Mouse (Mus musculus) hindbrain, postnatal 0 days (tissue): ENCODE data around the gene Garem2. TPM values are rescaled to one million over a fixed set of nuclear protein-coding genes. Genes with fewer than 3 reads are reported as not detected.

Experiments
- ATAC-seq: fragments of 200-750 bp; cut with Nextera tagmentation; 2 replicates; pipeline ENCODE4 v1.8.0; 2017; ENCODE audit warnings: mild to moderate bottlenecking, moderate TSS enrichment, moderate library complexity
- DNase-seq: peaks from one replicate; pipeline ENCODE4 v3.0.0-alpha.2; 2015; ENCODE audit warnings: low spot score
- H3K27ac ChIP-seq: fragments of 300-500 bp; sonication (generic); 2 replicates; pipeline ENCODE4 v1.5.1; 2014; ENCODE audit warnings: mild to moderate bottlenecking
- H3K27me3 ChIP-seq: fragments of 300-500 bp; sonication (generic); 2 replicates; pipeline ENCODE4 v1.6.1; 2014; ENCODE audit warnings: low read length, mixed read lengths; ENCODE audit not compliant: insufficient read depth
- H3K36me3 ChIP-seq: fragments of 300-500 bp; sonication (generic); 2 replicates; pipeline ENCODE4 v1.6.1; 2014; ENCODE audit warnings: low read length, mixed read lengths; ENCODE audit not compliant: insufficient read depth
- H3K4me1 ChIP-seq: fragments of 300-500 bp; sonication (generic); 2 replicates; pipeline ENCODE4 v1.6.1; 2014; ENCODE audit warnings: antibody characterized with exemption, low read length, mixed read lengths; ENCODE audit not compliant: insufficient read depth
- H3K4me2 ChIP-seq: fragments of 300-500 bp; sonication (generic); 2 replicates; pipeline ENCODE4 v1.6.1; 2014; ENCODE audit warnings: low read depth, mild to moderate bottlenecking, low read length, moderate library complexity, mixed read lengths
- H3K4me3 ChIP-seq: fragments of 300-500 bp; sonication (generic); 2 replicates; pipeline ENCODE4 v1.5.1; 2014; ENCODE audit warnings: low read length
- H3K9ac ChIP-seq: fragments of 300-500 bp; sonication (generic); replicated peaks from 2 replicates; pipeline ENCODE4 v1.6.1; 2014; ENCODE audit warnings: mild to moderate bottlenecking, low read length, moderate library complexity, mixed read lengths
- H3K9me3 ChIP-seq: fragments of 300-500 bp; sonication (generic); 2 replicates; pipeline ENCODE4 v1.6.1; 2016; ENCODE audit warnings: low read length, mixed read lengths
- CTCF ChIP-seq: IDR thresholded peaks from 2 replicates; pipeline ENCODE4 v1.5.1; 2016; ENCODE audit warnings: antibody characterized with exemption, control low read depth, low read depth
- WGBS: fragments of 180-500 bp; shearing (Covaris S2); extraction: QIAGEN DNeasy Blood & Tissue Kit; methylation state at CpG from one replicate; pipeline ENCODE4 v1.1.7; 2014; 5-methylcytosine and 5-hydroxymethylcytosine counted together
- polyA plus RNA-seq: library from polyadenylated mRNA; unstranded; fragments of >200 nt; fragmentation: Nextera tagmentation; extraction: Ambion mirVana; gene quantifications from 2 replicates; pipeline ENCODE4 v1.2.1, GENCODE M21; 2015
- total RNA-seq: library from RNA; depleted of rRNA; stranded (reverse); fragments of >200 nt; gene quantifications from 2 replicates; pipeline ENCODE4 v1.2.3, GENCODE M21; 2014

The Garem2 gene
- total and polyA plus RNA-seq, 2 experiments from 2014 or later = 9.7 to 26.7 TPM

DNA sequence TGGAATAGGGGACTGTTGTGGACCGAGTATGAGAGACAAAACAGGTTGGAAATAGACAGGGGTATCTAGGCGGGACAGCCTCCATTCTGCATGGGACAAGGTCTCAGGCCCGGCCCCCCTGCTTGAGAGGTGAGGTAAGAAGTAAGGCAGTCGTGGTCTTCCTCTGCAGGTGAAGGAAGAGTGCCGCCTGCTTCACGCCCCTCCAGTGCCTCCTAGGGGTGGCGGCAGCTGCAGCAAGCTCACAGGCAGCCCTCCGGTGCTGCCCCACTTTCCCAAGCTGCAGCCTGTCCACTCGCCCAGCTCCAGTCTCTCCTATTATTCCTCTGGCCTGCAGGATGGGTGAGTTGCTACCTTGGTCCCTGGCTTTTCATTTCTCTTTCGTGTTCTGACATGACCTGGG, 10.8 kb downstream of the Garem2 start:
- ATAC-seq = no peak
- Histone ChIP-seq H3K4me2 (no peak overlapping the region), H3K9ac (no peak overlapping the region), H3K27me3 (no peaks in the 10 kb centered on the region), H3K36me3 (peaks cover 25% of the 10 kb centered on the region), H3K27ac (no peak overlapping the region), H3K4me3 (no peak overlapping the region), H3K4me1 (peaks cover 12% of the 10 kb centered on the region), H3K9me3 (no peaks in the 10 kb centered on the region)
- DNase-seq = no peak
- peak; percentile 43; the same call in 1 of the 2 replicates for TF ChIP-seq CTCF
- 51% methylated on average over 10 of the region's 10 CpGs for WGBS

DNA sequence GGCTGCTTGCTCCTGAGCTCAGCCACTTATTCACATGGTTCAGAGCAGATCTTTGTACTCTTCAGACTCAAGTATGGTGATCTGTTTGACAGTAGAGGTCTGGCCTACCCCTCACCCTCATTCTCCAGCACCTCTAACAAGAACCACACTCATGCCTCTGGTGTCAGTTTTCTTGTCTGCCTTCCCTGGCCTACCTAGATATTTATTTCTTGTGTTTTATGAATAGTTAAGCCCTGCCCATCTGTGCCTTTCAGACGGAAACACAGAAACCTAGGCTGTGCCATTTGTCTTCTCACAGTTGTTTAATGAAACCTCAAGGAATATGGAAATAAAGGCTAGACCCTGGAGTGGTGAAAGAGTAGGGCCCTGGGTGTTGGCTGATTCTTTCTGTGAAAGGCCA, 13.1 kb downstream of the Garem2 start:
- ATAC-seq (no peak), DNase-seq (no peak)
- Histone ChIP-seq H3K9ac (no peak overlapping the region), H3K9me3 (no peaks in the 10 kb centered on the region), H3K27ac (no peak overlapping the region), H3K4me2 (no peak overlapping the region), H3K36me3 (peaks cover 46% of the 10 kb centered on the region), H3K27me3 (no peaks in the 10 kb centered on the region), H3K4me1 (peaks cover 4% of the 10 kb centered on the region; the same call in 1 of the 2 replicates), H3K4me3 (no peak overlapping the region)
- TF ChIP-seq CTCF = no peak
- 82% methylated on average over 1 of the region's 1 CpGs for WGBS

DNA sequence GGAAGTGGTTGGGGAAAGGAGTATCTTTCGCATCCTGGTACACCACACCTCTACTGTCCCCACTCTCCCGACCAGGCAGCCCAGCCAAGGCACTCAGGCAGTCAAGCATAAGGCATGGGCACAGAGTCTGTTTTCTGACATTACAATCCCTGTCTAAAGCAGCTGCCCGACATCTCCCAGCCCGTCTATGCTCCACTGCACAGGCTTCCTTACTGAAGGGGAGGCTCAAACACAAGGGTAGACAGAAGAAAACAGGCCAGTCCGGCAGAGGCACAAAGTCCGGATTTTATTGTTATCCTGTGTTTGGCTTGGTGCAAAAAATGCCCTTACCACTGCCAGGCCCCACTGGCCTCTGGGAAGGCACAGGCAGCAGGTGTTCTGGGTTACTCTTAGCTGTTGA, 14.2 kb downstream of the Garem2 start:
- no peak for TF ChIP-seq CTCF
- H3K9ac ChIP-seq = no peak overlapping the region
- peaks cover 49% of the 10 kb centered on the region for H3K36me3 ChIP-seq
- no peak overlapping the region for H3K4me3 ChIP-seq
- no peaks in the 10 kb centered on the region for H3K9me3 ChIP-seq
- peaks cover 2% of the 10 kb centered on the region; the same call in 1 of the 2 replicates for H3K4me1 ChIP-seq
- ATAC-seq = no peak
- no peak overlapping the region for H3K4me2 ChIP-seq
- no peak overlapping the region for H3K27ac ChIP-seq
- H3K27me3 ChIP-seq = no peaks in the 10 kb centered on the region
- DNase-seq = no peak
- 76% methylated on average over 6 of the region's 6 CpGs for WGBS

DNA sequence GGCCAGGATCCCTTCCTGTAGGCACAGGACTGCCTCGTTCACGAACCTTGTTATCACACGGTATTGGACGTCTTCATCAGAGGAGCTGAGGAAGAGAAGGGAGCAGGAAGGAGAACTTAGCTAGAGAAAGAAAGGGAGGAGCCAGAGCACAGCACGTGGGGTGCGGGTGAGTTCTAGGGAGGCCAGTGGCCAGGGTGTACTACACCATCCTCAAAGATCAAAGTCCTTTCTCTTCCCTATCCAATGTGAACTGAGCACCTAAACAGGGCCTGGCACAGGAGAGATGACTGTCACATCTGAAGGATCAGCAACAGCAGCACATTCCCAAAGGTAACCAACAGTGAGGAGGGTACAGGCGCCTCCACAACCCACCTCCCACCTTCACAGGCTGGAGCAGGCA, 15.1 kb downstream of the Garem2 start:
- H3K27ac ChIP-seq = no peak overlapping the region
- no peak overlapping the region for H3K4me2 ChIP-seq
- WGBS = 81% methylated on average over 7 of the region's 7 CpGs
- no peak overlapping the region for H3K4me3 ChIP-seq
- no peaks in the 10 kb centered on the region for H3K4me1 ChIP-seq
- H3K36me3 ChIP-seq = peaks cover 54% of the 10 kb centered on the region
- TF ChIP-seq CTCF = no peak
- H3K27me3 ChIP-seq = no peaks in the 10 kb centered on the region
- no peak overlapping the region for H3K9ac ChIP-seq
- H3K9me3 ChIP-seq = no peaks in the 10 kb centered on the region
- no peak for DNase-seq
- no peak for ATAC-seq

DNA sequence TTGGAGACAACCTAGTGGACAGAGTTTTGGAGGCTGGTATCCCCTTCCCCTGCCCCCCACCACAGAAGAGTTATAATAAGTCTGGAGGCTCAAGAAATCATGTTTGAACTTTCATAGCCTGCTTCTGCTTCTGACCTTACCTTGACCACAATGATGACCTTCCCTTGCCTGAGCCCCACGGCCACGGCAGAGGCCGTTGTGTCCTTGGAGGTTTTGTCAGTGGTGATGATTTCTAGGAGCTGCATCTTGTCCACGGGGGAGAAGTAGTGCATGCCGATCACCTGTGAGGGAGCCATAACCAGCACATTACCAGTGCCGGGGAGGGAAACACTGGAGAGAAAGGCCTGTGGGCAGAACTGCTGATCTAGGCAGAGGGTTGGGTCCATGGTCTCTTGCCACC, 17.5 kb downstream of the Garem2 start:
- H3K27ac ChIP-seq = no peak overlapping the region
- H3K27me3 ChIP-seq = no peaks in the 10 kb centered on the region
- no peak for DNase-seq
- no peak for ATAC-seq
- H3K4me1 ChIP-seq = no peaks in the 10 kb centered on the region
- no peak overlapping the region for H3K9ac ChIP-seq
- peaks cover 52% of the 10 kb centered on the region for H3K36me3 ChIP-seq
- H3K9me3 ChIP-seq = no peaks in the 10 kb centered on the region
- no peak overlapping the region for H3K4me3 ChIP-seq
- WGBS = 91% methylated on average over 6 of the region's 6 CpGs
- H3K4me2 ChIP-seq = no peak overlapping the region
- no peak for TF ChIP-seq CTCF

DNA sequence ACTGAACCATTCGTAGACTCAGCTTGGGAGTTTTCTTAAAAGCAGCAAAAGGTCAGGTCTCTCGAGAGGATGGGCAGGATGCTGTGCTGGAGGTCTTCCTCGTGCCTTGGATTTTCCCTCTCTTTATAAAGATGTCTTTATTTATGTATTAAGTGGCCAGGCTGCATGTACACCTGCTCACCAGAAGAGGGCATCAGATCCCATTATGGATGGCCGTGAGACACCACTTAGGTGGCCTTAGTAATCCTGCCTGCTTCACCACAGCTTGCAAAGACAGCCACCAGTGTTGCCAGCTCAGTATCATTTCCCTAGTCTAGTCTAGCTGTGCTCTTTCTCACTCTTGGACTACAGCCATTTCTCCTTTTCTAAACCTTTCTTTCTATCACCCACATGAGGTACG, 20.6 kb downstream of the Garem2 start:
- DNase-seq = peak; percentile 74
- Histone ChIP-seq H3K9me3 (no peaks in the 10 kb centered on the region), H3K4me3 (no peak overlapping the region), H3K4me1 (no peaks in the 10 kb centered on the region), H3K27me3 (no peaks in the 10 kb centered on the region), H3K9ac (no peak overlapping the region), H3K4me2 (no peak overlapping the region), H3K27ac (no peak overlapping the region), H3K36me3 (peaks cover 61% of the 10 kb centered on the region; the same call in 1 of the 2 replicates)
- TF ChIP-seq CTCF = peak; percentile 81
- 41% methylated on average over 5 of the region's 5 CpGs for WGBS
- no peak for ATAC-seq

DNA sequence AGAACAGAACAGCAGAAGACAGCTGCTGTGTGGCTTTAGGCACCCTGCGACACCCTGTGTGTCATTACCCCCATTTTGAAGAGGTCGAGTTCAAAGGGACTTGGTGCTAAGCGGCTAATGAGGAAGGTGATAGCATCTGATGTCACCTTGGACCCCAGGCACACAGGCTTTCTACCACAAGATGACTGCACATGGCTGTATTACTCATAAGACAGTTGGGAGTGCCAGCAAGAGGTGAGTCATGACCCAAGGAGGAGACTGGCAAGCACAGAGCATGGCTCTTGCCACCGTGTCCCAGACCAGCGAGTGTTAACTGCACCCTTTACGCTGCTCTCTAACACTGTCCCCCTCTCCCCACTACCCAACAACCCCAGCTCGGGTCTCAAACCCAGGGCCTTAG, 21.8 kb downstream of the Garem2 start:
- H3K9ac ChIP-seq = no peak overlapping the region
- no peak for DNase-seq
- no peak overlapping the region for H3K27ac ChIP-seq
- peaks cover 58% of the 10 kb centered on the region; the same call in 1 of the 2 replicates for H3K36me3 ChIP-seq
- H3K27me3 ChIP-seq = no peaks in the 10 kb centered on the region
- no peaks in the 10 kb centered on the region for H3K9me3 ChIP-seq
- 87% methylated on average over 7 of the region's 7 CpGs for WGBS
- TF ChIP-seq CTCF = no peak
- no peak overlapping the region for H3K4me3 ChIP-seq
- no peak for ATAC-seq
- no peak overlapping the region for H3K4me2 ChIP-seq
- H3K4me1 ChIP-seq = no peaks in the 10 kb centered on the region
